7 mouse cellular contexts compared by ENCODE assay signal in genomic region chr12:87148136-87148535, GRCm38 (mm10). TPM values are rescaled to one million over a fixed set of nuclear protein-coding genes. Genes with fewer than 3 reads are reported as not detected.
DNase-seq lines count a peak whose midpoint lies in the region; ATAC-seq lines count a peak whose summit lies in the region.

No protein-coding gene starts in this region.

- H3K27me3 ChIP-seq in forebrain, embryonic 15.5 days: no peaks in the 10 kb centered on the region
- H3K27me3 ChIP-seq in limb, embryonic 11.5 days (ENCODE audit: control insufficient read depth, insufficient read depth, low read length): no peaks in the 10 kb centered on the region
- no peaks in the 10 kb centered on the region for H3K27me3 ChIP-seq in neural tube, embryonic 14.5 days (ENCODE audit: control insufficient read depth, insufficient read depth, low read length)

- peak overlapping the region; percentile 67 for H3K4me2 ChIP-seq in forebrain, embryonic 15.5 days (replicated peaks)
- H3K4me2 ChIP-seq in limb, embryonic 11.5 days (ENCODE audit: low read depth, severe bottlenecking): peak overlapping the region; percentile 51
- peak overlapping the region; percentile 76 for H3K4me2 ChIP-seq in neural tube, embryonic 14.5 days (ENCODE audit: low read depth, low read length)

- WGBS in forebrain, embryonic 15.5 days: 12% methylated on average over 15 of the region's 15 CpGs
- 16% methylated on average over 15 of the region's 15 CpGs for WGBS in limb, embryonic 11.5 days
- WGBS in neural tube, embryonic 14.5 days: 29% methylated on average over 15 of the region's 15 CpGs

- peak overlapping the region; percentile 82 for H3K4me3 ChIP-seq in forebrain, embryonic 15.5 days
- H3K4me3 ChIP-seq in limb, embryonic 11.5 days (ENCODE audit: low read depth, low read length): peak overlapping the region; percentile 89
- H3K4me3 ChIP-seq in neural tube, embryonic 14.5 days (ENCODE audit: low read depth, low read length): peak overlapping the region; percentile 94

- peak overlapping the region; percentile 86 for H3K9ac ChIP-seq in forebrain, embryonic 15.5 days (replicated peaks)
- peak overlapping the region; percentile 75 for H3K9ac ChIP-seq in limb, embryonic 11.5 days (ENCODE audit: low read length)
- H3K9ac ChIP-seq in neural tube, embryonic 14.5 days (replicated peaks; ENCODE audit: low read depth, low read length): peak overlapping the region; percentile 70

- peak; percentile 9 for DNase-seq in right cerebral cortex, adult 18-20 months
- no peak for DNase-seq in right cerebral cortex, postnatal 10 days (ENCODE audit: low spot score in 2 of 2)
- DNase-seq in limb, embryonic 11.5 days (ENCODE audit: low spot score): no peak
- DNase-seq in gastrocnemius, adult 8-10 months (ENCODE audit: low spot score in 2 of 2): no peak
- DNase-seq in testis, postnatal 14 days (ENCODE audit: low spot score): no peak

- peak overlapping the region; percentile 97 for H3K27ac ChIP-seq in forebrain, embryonic 15.5 days (replicated peaks)
- H3K27ac ChIP-seq in limb, embryonic 11.5 days (replicated peaks; ENCODE audit: low read depth, low read length): peak overlapping the region; percentile 93
- H3K27ac ChIP-seq in neural tube, embryonic 14.5 days (ENCODE audit: low read depth, low read length): peak overlapping the region; percentile 96

- no peaks in the 10 kb centered on the region for H3K36me3 ChIP-seq in forebrain, embryonic 15.5 days
- peaks cover 4% of the 10 kb centered on the region; the same call in 1 of the 2 replicates for H3K36me3 ChIP-seq in limb, embryonic 11.5 days (ENCODE audit: control insufficient read depth, insufficient read depth, low read length)
- H3K36me3 ChIP-seq in neural tube, embryonic 14.5 days (ENCODE audit: control insufficient read depth, insufficient read depth, low read length): no peaks in the 10 kb centered on the region

- ATAC-seq in forebrain, embryonic 15.5 days (replicated peaks): no peak
- no peak for ATAC-seq in limb, embryonic 11.5 days (ENCODE audit: insufficient number of reproducible peaks, low FRiP score, low TSS enrichment, low read depth)
- no peak for ATAC-seq in neural tube, embryonic 14.5 days (ENCODE audit: low read depth)

- peaks cover 22% of the 10 kb centered on the region for H3K4me1 ChIP-seq in forebrain, embryonic 15.5 days
- H3K4me1 ChIP-seq in limb, embryonic 11.5 days (ENCODE audit: control insufficient read depth, insufficient read depth, low read length): peaks cover 10% of the 10 kb centered on the region; the same call in 1 of the 2 replicates
- H3K4me1 ChIP-seq in neural tube, embryonic 14.5 days (ENCODE audit: control insufficient read depth, insufficient read depth, low read length): peaks cover 13% of the 10 kb centered on the region

- H3K9me3 ChIP-seq in forebrain, embryonic 15.5 days: no peaks in the 10 kb centered on the region
- H3K9me3 ChIP-seq in limb, embryonic 11.5 days (ENCODE audit: control insufficient read depth, low read length): no peaks in the 10 kb centered on the region; the same call in 1 of the 2 replicates
- H3K9me3 ChIP-seq in neural tube, embryonic 14.5 days (ENCODE audit: control insufficient read depth, low read length): no peaks in the 10 kb centered on the region

RNA-seq across cellular contexts. Expression of gene Pomt2, which starts 0.4 kb away (rescaled TPM):
- polyA plus RNA-seq in forebrain, embryonic 15.5 days (2015; fragmentation: Nextera tagmentation; extraction: Ambion mirVana): 12.5 and 12.8 TPM in 2 replicates
- polyA plus RNA-seq in limb, embryonic 11.5 days (2014; fragmentation: Nextera tagmentation; extraction: Ambion mirVana): 15.4 and 16.7 TPM in 2 replicates
- polyA plus RNA-seq in neural tube, embryonic 14.5 days (2014; fragmentation: Nextera tagmentation; extraction: Ambion mirVana): 14.4 and 16.9 TPM in 2 replicates
- total RNA-seq in gastrocnemius, adult 8-10 months (2022): 1 to 10 TPM; 4.2 to 7.0 (median 4.9) TPM

RNA-seq across cellular contexts. Expression of gene Gstz1, which starts 1.2 kb away (rescaled TPM):
- 25.5 and 26.8 TPM in 2 replicates for polyA plus RNA-seq in forebrain, embryonic 15.5 days (2015; fragmentation: Nextera tagmentation; extraction: Ambion mirVana)
- 36.6 and 38.0 TPM in 2 replicates for polyA plus RNA-seq in limb, embryonic 11.5 days (2014; fragmentation: Nextera tagmentation; extraction: Ambion mirVana)
- polyA plus RNA-seq in neural tube, embryonic 14.5 days (2014; fragmentation: Nextera tagmentation; extraction: Ambion mirVana): 33.0 and 39.2 TPM in 2 replicates
- total RNA-seq in gastrocnemius, adult 8-10 months (2022): 10 to 100 TPM; 32.8 to 41.0 (median 38.3) TPM

RNA-seq across cellular contexts. Expression of gene Ngb, which starts 45.8 kb away (rescaled TPM):
- polyA plus RNA-seq in forebrain, embryonic 15.5 days (2015; fragmentation: Nextera tagmentation; extraction: Ambion mirVana): 1.8 and 2.0 TPM in 2 replicates
- polyA plus RNA-seq in limb, embryonic 11.5 days (2014; fragmentation: Nextera tagmentation; extraction: Ambion mirVana): 0.12 and 0.18 TPM in 2 replicates
- polyA plus RNA-seq in neural tube, embryonic 14.5 days (2014; fragmentation: Nextera tagmentation; extraction: Ambion mirVana): 2.3 and 3.6 TPM in 2 replicates
- total RNA-seq in gastrocnemius, adult 8-10 months (2022): not detected

RNA-seq across cellular contexts. Expression of gene Samd15, which starts 51.4 kb away (rescaled TPM):
- 1.6 and 2.1 TPM in 2 replicates for polyA plus RNA-seq in forebrain, embryonic 15.5 days (2015; fragmentation: Nextera tagmentation; extraction: Ambion mirVana)
- 0.88 and 1.1 TPM in 2 replicates for polyA plus RNA-seq in limb, embryonic 11.5 days (2014; fragmentation: Nextera tagmentation; extraction: Ambion mirVana)
- 2.6 and 3.2 TPM in 2 replicates for polyA plus RNA-seq in neural tube, embryonic 14.5 days (2014; fragmentation: Nextera tagmentation; extraction: Ambion mirVana)
- total RNA-seq in gastrocnemius, adult 8-10 months (2022): not detected

RNA-seq across cellular contexts. Expression of gene Tmed8, which starts 52.1 kb away (rescaled TPM):
- polyA plus RNA-seq in forebrain, embryonic 15.5 days (2015; fragmentation: Nextera tagmentation; extraction: Ambion mirVana): 3.6 TPM in 2 replicates
- polyA plus RNA-seq in limb, embryonic 11.5 days (2014; fragmentation: Nextera tagmentation; extraction: Ambion mirVana): 3.0 and 3.2 TPM in 2 replicates
- 6.5 and 8.8 TPM in 2 replicates for polyA plus RNA-seq in neural tube, embryonic 14.5 days (2014; fragmentation: Nextera tagmentation; extraction: Ambion mirVana)
- total RNA-seq in gastrocnemius, adult 8-10 months (2022): 1 to 10 TPM in 3 of 4 experiments, under 1 TPM in 1; 0.94 to 1.6 (median 1.5) TPM
